Mouse (Mus musculus) adrenal gland, postnatal 25 days (tissue): Measurements from ENCODE around the gene Nkx2-1. TPM values are rescaled to one million over a fixed set of nuclear protein-coding genes. Genes with fewer than 3 reads are reported as not detected.

Experiments used
- DNase-seq: peaks from one replicate; pipeline ENCODE4 v3.0.0; 2021; ENCODE audit warnings: mixed read lengths
- total RNA-seq: library from RNA; stranded (reverse); gene quantifications from 2 replicates; pipeline ENCODE4 v1.2.3, GENCODE M21; 2021

The Nkx2-1 gene
- total RNA-seq, 1 experiment from 2014 or later: not detected

DNA sequence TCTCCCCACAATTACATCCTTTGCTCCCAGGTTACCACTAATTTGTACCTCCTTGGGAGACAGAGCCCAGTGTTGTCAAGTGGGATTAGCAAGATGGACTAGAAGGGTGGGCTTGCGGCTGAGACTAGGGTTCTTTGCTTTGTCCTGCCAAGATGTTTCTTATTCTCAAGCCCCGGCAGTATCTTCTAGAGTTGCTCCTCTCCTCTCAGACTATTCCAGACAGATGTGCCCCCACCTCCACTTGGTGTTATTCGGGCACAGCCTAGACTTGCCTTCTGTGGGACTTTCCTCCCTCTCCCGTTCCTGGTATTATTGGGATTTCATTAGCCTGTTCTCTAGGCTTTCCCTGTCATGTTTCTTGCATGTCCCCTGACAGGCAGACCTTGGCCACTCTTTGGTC lies 14.5 kb downstream of the Nkx2-1 start:
- DNase-seq: no peak

DNA sequence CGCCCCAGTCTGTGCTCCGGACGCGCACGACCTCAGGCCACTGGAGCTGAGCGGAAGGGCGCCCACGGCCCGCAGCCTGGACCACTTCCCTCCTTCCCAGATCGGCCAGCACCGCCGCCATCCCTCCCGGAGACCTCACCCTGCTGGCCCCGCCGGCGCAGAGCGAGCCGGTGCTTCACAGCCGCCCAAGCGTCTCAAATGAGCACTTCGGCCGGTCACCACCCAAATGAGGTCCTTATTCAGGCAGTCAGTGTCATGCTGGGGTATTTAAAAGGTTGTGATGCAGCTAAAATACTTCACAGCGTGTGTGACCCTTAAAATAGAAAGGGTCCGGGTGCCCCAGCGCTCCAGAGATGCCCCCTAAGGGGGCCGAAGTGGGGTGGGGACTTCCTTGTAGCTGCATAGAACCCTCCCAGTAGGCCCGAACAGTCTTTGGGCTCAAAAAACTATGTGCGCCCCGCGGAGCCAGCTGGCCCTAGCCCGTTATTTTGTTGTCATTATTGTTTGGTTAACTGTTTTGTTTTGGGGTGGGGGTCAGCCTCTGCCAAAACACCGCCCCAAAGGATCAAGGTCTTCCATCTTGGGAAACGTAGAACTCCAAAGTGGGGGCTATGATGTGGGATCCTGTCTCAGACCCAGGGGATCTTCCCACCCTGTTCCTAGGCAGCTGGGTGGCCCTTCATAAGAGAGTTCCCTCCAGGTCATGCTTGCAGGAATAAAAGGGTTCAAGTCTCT lies 15.4 kb downstream of the Nkx2-1 start:
- no peak for DNase-seq

DNA sequence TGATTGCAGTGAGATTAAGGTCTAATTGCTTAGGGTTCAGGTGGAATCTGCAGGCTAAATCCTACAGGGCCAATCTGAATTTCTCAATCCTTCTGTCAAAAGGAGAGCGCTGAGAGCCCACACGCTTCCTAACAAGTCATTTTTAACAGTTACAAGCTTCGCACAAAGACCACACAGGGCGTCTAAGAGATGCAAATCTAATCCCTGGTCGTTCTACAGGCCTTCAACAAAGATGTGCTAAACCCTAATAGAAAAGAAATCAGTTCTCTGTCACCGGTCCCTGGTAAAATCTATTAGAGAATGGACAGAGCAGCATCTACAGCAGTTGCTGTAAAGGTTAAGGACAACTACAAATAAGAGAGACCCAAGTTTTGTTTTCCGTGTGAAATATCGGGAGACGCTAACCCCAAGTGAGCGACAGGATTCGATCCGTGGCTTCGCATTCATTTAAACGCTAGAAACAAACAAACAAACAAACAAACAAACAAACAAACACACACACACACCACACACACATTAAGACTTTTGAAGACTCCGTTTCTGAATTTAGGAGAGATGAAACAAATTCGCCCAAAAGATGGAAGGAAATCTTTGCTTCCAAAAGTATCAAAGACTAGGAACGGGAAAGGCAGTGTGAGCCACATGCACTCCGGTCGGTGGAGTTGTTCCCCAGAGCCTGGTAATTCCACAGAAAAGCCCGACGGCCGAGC lies 16.2 kb downstream of the Nkx2-1 start:
- DNase-seq: no peak

DNA sequence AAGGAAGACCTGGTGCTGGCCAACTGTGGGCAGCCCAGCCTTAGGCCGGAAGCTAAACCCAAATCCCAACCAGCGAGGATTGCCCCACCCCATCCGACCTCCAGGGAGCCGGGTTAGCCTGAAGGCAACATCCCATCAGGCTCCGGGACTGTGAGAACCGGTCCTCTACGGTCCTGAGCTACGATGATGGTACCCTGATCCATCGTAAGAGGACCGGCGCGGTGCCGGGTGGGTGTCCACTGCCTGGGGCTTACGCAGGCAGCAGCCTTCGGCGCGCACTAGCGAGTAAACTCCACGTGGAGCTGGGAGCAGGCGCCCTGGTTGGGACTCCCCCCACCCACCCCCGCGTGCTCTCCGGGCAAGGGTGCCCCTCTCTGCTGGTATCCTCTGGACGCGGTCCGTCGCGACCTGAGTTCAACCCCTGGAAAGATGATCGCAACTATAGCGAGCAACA lies 16.9 kb downstream of the Nkx2-1 start:
- no peak for DNase-seq

DNA sequence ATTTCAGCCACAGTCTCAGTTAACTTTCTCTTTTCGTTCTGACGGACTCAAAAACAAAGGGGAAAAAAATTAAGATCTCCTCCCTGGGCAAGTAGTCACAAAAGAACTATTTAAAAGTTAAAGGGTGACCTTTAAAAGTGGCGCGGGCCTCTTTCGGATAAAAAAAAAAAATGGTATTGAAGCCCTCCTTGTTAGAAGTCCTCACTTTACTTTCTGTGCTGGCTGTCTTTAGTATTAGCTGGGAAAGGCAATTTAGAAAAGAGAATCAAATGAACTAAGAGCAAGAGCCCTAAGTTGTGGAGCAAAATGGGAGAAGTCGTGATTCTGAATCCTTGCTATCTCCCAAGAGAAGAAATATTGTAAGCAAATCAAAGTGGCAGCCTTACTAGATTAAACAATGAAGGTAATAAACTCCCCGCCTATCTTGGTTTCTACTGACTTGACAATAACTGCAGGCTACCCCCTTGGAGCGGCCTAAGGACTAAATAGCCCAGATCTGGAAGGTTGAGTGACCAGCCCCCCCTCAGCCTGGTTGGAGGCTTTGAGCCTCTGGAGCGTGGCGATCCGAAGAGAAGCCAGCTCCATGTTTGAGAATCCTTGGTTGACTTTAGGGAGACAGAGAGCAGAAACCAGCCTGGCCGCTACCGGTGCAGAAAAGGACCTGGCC lies 17.5 kb downstream of the Nkx2-1 start:
- no peak for DNase-seq

DNA sequence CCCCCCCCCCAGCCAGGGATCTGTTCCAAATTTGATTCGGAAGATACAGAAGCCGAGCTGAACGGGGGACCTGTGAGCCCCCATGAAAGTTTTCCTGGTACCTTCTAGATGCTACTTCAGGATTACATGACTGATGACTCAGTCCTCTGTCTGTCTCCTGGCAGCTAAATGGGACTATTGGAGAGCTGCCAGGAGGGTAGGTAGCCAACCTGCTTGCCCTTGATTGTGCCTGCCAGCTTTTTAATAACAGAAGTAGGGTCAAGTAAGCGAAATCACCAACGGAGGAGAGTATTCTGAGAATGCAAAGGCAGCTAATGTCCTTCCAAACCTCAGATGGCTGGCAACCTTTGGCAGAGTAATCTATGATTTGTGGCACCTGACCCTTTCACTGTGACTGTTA lies 18.5 kb downstream of the Nkx2-1 start:
- DNase-seq: no peak

DNA sequence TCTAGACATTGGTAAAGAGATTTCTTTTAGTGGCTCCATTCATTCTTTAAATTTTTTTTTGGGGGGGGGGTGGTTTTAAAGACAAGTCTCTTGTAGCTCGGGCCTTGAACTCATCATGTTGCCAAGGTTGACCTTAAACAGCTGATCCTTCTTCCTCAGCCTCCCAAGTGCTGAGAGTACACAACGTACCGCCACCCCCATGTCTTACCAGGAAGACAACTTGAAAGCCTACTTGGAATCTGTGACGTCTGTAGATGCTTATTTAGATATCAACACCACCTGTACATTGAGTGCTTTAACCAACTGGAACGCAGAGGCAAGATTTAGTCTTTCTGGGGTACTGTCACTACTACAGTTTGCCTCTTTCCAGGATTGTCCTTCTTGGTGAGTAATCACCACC lies 21.9 kb downstream of the Nkx2-1 start:
- DNase-seq: no peak

DNA sequence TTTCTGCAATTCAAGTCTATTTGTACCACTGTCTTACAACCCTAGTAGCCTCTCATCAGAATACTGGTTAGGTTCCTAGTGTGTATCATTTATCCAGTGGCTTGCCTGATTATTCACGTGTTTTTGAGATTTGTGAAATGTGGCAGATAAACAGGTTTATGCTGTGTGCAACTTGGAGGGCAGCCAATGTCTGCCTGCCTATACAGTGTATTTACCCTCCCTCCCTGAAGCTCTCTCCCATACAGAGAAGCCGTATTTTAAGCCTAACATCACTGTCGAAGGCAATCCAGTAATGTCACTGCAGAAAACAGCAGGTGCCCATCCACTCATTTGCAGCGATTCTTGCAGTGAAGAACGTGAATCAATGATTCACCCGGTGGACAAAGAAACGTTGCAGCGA lies 28.3 kb downstream of the Nkx2-1 start:
- DNase-seq: no peak

DNA sequence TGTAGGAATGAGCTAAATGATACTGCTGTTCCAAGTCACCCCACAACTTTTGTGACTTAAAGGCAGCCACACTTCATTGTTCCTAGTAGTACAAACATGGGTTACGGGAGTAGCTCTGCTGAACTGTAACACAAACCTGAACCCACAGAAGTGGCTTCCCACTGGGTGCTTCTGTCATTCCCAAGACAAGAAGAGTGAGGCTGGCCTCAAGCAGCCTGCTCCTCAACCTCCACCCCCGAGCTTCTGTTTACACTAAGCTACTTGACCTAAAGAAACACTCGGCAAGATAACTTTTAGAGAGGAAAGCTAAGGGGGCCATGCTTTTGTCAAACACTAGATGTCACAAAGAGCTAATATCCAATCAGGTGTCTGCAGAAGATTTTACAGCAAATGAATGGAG lies 49.7 kb downstream of the Nkx2-1 start:
- DNase-seq: no peak

DNA sequence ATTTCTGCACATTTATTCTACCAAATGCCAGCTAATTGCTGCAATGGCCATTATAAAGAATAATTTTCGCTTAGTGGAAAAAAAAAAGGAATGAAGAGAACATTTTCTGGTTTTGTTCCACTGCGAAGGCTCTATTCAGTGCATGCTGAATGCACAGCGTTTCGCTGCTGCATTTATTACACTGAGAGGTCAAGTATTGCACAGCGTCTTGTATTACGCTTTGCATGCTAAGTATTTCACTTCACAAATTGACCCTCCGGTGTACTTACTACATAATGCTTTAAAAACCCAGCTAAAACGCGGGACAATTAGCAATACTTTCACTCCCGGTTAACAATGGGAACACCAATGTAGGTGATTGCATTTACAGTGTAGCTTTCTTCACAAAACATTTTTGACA lies 54.1 kb downstream of the Nkx2-1 start:
- DNase-seq: no peak

Other genes with a start within 250 kb of the Nkx2-1 start
- 16.5 and 19.7 TPM in 2 replicates for gene Mbip, start 191.0 kb downstream of the Nkx2-1 start, total RNA-seq
- gene Nkx2-9, start 76.4 kb upstream of the Nkx2-1 start, total RNA-seq: 0.33 TPM in 1 of 2 replicates, not detected in the other
- not detected in 2 replicates for gene Pax9, start 154.9 kb upstream of the Nkx2-1 start, total RNA-seq